Mouse (Mus musculus): ENCODE data around the gene Lrrc26. TPM values are rescaled to one million over a fixed set of nuclear protein-coding genes. Genes with fewer than 3 reads are reported as not detected.

The Lrrc26 gene
- not detected in 2 replicates for polyA plus RNA-seq (2016; fragmentation: Nextera tagmentation; extraction: Ambion mirVana)

- 16% methylated on average over 11 of the region's 11 CpGs for WGBS
Observed at GRCm38 (mm10) chr2:25289651-25290050, at the start of gene Lrrc26. TSS of gene Lrrc26 (plus strand) at chr2:25289915.

GRCm38 (mm10) chr2:25240310-25240709, 49.4 kb upstream of the Lrrc26 start:
- Histone ChIP-seq H3K9ac (peak overlapping the region; percentile 15; the same call in 1 of the 2 replicates), H3K27ac (ENCODE audit: poor library complexity, severe bottlenecking) (no peak overlapping the region), H3K9me3 (replicated peaks) (no peaks in the 10 kb centered on the region), H3K4me3 (peak overlapping the region; percentile 60), H3K27me3 (replicated peaks) (peaks cover 50% of the 10 kb centered on the region), H3K4me1 (replicated peaks) (peaks cover 25% of the 10 kb centered on the region), H3K4me2 (peak overlapping the region; percentile 95), H3K36me3 (0 out of 2 replicates have a peak, but pooled peaks cover 2% of the 10 kb centered on the region)
- WGBS: 54% methylated on average over 8 of the region's 8 CpGs
- ATAC-seq (ENCODE audit: insufficient number of reproducible peaks, low FRiP score): no peak

More at GRCm38 (mm10) chr2:25289651-25290050, at the start of gene Lrrc26:
- peaks cover 45% of the 10 kb centered on the region for H3K4me1 ChIP-seq (replicated peaks)
- no peak for ATAC-seq (ENCODE audit: insufficient number of reproducible peaks, low FRiP score)
- H3K4me2 ChIP-seq: peak within 1 kb of the TSS; percentile 52
- H3K9me3 ChIP-seq (replicated peaks): no peaks in the 10 kb centered on the region
- peak within 1 kb of the TSS; percentile 22 for H3K4me3 ChIP-seq
- H3K27me3 ChIP-seq (replicated peaks): peaks cover 83% of the 10 kb centered on the region
- H3K9ac ChIP-seq: no peak within 1 kb of the TSS; the same call in 1 of the 2 replicates
- no peak within 1 kb of the TSS for H3K27ac ChIP-seq (ENCODE audit: poor library complexity, severe bottlenecking)
- peaks cover 17% of the 10 kb centered on the region for H3K36me3 ChIP-seq

GRCm38 (mm10) chr2:25240723-25241437, 48.8 kb upstream of the Lrrc26 start:
- Histone ChIP-seq H3K27ac (ENCODE audit: poor library complexity, severe bottlenecking) (no peak overlapping the region), H3K4me3 (peak overlapping the region; percentile 60), H3K4me1 (replicated peaks) (peaks cover 25% of the 10 kb centered on the region), H3K4me2 (peak overlapping the region; percentile 95), H3K27me3 (replicated peaks) (peaks cover 46% of the 10 kb centered on the region), H3K9ac (peak overlapping the region; percentile 15; the same call in 1 of the 2 replicates), H3K9me3 (replicated peaks) (no peaks in the 10 kb centered on the region), H3K36me3 (0 out of 2 replicates have a peak, but pooled peaks cover 7% of the 10 kb centered on the region)
- peak; percentile 66 for ATAC-seq (ENCODE audit: insufficient number of reproducible peaks, low FRiP score)
- 1% methylated on average over 29 of the region's 29 CpGs for WGBS

GRCm38 (mm10) chr2:25241438-25241775, 48.3 kb upstream of the Lrrc26 start:
- Histone ChIP-seq H3K4me1 (replicated peaks) (peaks cover 25% of the 10 kb centered on the region), H3K9ac (no peak overlapping the region), H3K27ac (ENCODE audit: poor library complexity, severe bottlenecking) (no peak overlapping the region), H3K9me3 (replicated peaks) (no peaks in the 10 kb centered on the region), H3K4me3 (peak overlapping the region; percentile 60), H3K27me3 (replicated peaks) (peaks cover 41% of the 10 kb centered on the region), H3K4me2 (peak overlapping the region; percentile 95), H3K36me3 (0 out of 2 replicates have a peak, but pooled peaks cover 12% of the 10 kb centered on the region)
- WGBS: 22% methylated on average over 6 of the region's 6 CpGs
- no peak for ATAC-seq (ENCODE audit: insufficient number of reproducible peaks, low FRiP score)

GRCm38 (mm10) chr2:25242101-25242506, 47.6 kb upstream of the Lrrc26 start, which contains the start of the genes Rnf208 and Cysrt1:
TSS of gene Rnf208 (plus strand) at chr2:25242255.
TSS of gene Cysrt1 (minus strand) at chr2:25242452.
- Histone ChIP-seq H3K4me3 (peak within 1 kb of the TSS; percentile 60), H3K4me2 (peak within 1 kb of the TSS; percentile 95), H3K27ac (ENCODE audit: poor library complexity, severe bottlenecking) (no peak within 1 kb of the TSS), H3K36me3 (0 out of 2 replicates have a peak, but pooled peaks cover 12% of the 10 kb centered on the region), H3K9ac (peak within 1 kb of the TSS; percentile 66), H3K27me3 (replicated peaks) (peaks cover 41% of the 10 kb centered on the region), H3K4me1 (replicated peaks) (peaks cover 25% of the 10 kb centered on the region), H3K9me3 (replicated peaks) (no peaks in the 10 kb centered on the region)
- no peak for ATAC-seq (ENCODE audit: insufficient number of reproducible peaks, low FRiP score)
- WGBS: under 1% methylated on average over 59 of the region's 59 CpGs

GRCm38 (mm10) chr2:25243342-25243741, 46.4 kb upstream of the Lrrc26 start:
- Histone ChIP-seq H3K9me3 (replicated peaks) (no peaks in the 10 kb centered on the region), H3K9ac (no peak overlapping the region), H3K4me2 (no peak overlapping the region), H3K27me3 (replicated peaks) (peaks cover 41% of the 10 kb centered on the region), H3K4me3 (no peak overlapping the region), H3K4me1 (replicated peaks) (peaks cover 25% of the 10 kb centered on the region), H3K27ac (ENCODE audit: poor library complexity, severe bottlenecking) (no peak overlapping the region), H3K36me3 (peaks cover 23% of the 10 kb centered on the region)
- ATAC-seq (ENCODE audit: insufficient number of reproducible peaks, low FRiP score): no peak
- WGBS: 75% methylated on average over 8 of the region's 8 CpGs

- H3K4me2 ChIP-seq: no peak overlapping the region
- no peak overlapping the region for H3K4me3 ChIP-seq
- H3K9ac ChIP-seq: no peak overlapping the region
- 85% methylated on average over 4 of the region's 4 CpGs for WGBS
- H3K4me1 ChIP-seq (replicated peaks): peaks cover 25% of the 10 kb centered on the region
- ATAC-seq (ENCODE audit: insufficient number of reproducible peaks, low FRiP score): no peak
- H3K36me3 ChIP-seq: peaks cover 31% of the 10 kb centered on the region
- no peak overlapping the region for H3K27ac ChIP-seq (ENCODE audit: poor library complexity, severe bottlenecking)
- H3K9me3 ChIP-seq (replicated peaks): no peaks in the 10 kb centered on the region
- peaks cover 36% of the 10 kb centered on the region for H3K27me3 ChIP-seq (replicated peaks)
Observed at GRCm38 (mm10) chr2:25244144-25244543, 45.6 kb upstream of the Lrrc26 start.

GRCm38 (mm10) chr2:25246183-25247072, 43.3 kb upstream of the Lrrc26 start, which contains the start of gene AL732309.1:
TSS of gene AL732309.1 (minus strand) at chr2:25246863.
- peaks cover 25% of the 10 kb centered on the region for H3K27me3 ChIP-seq (replicated peaks)
- H3K4me2 ChIP-seq: no peak within 1 kb of the TSS
- ATAC-seq (ENCODE audit: insufficient number of reproducible peaks, low FRiP score): no peak
- peaks cover 14% of the 10 kb centered on the region for H3K4me1 ChIP-seq (replicated peaks)
- 88% methylated on average over 10 of the region's 10 CpGs for WGBS
- H3K9ac ChIP-seq: no peak within 1 kb of the TSS
- H3K4me3 ChIP-seq: no peak within 1 kb of the TSS
- H3K36me3 ChIP-seq: peaks cover 54% of the 10 kb centered on the region
- H3K27ac ChIP-seq (ENCODE audit: poor library complexity, severe bottlenecking): no peak within 1 kb of the TSS
- H3K9me3 ChIP-seq (replicated peaks): no peaks in the 10 kb centered on the region

- ATAC-seq (ENCODE audit: insufficient number of reproducible peaks, low FRiP score): no peak
- Histone ChIP-seq H3K9ac (no peak overlapping the region), H3K9me3 (replicated peaks) (no peaks in the 10 kb centered on the region), H3K27ac (ENCODE audit: poor library complexity, severe bottlenecking) (no peak overlapping the region), H3K36me3 (peaks cover 54% of the 10 kb centered on the region), H3K27me3 (replicated peaks) (no peaks in the 10 kb centered on the region), H3K4me2 (no peak overlapping the region), H3K4me3 (no peak overlapping the region), H3K4me1 (replicated peaks) (peaks cover 17% of the 10 kb centered on the region)
- WGBS: 78% methylated on average over 1 of the region's 1 CpGs
Observed at GRCm38 (mm10) chr2:25252331-25252730, 37.4 kb upstream of the Lrrc26 start.

- no peaks in the 10 kb centered on the region for H3K9me3 ChIP-seq (replicated peaks)
- H3K27ac ChIP-seq (ENCODE audit: poor library complexity, severe bottlenecking): peak within 1 kb of the TSS; percentile 55
- under 1% methylated on average over 39 of the region's 39 CpGs for WGBS
- peaks cover 25% of the 10 kb centered on the region for H3K36me3 ChIP-seq
- H3K27me3 ChIP-seq (replicated peaks): no peaks in the 10 kb centered on the region
- peak within 1 kb of the TSS; percentile 71 for H3K4me3 ChIP-seq
- peaks cover 17% of the 10 kb centered on the region for H3K4me1 ChIP-seq (replicated peaks)
- H3K4me2 ChIP-seq: peak within 1 kb of the TSS; percentile 99
- H3K9ac ChIP-seq: peak within 1 kb of the TSS; percentile 91
- peak; percentile 89 for ATAC-seq (ENCODE audit: insufficient number of reproducible peaks, low FRiP score)
Observed at GRCm38 (mm10) chr2:25255284-25255779, 34.4 kb upstream of the Lrrc26 start, which contains the start of gene Tmem203. TSS of gene Tmem203 (plus strand) at chr2:25255439.
